Mouse (Mus musculus) testis, adult 2 months (tissue): ENCODE data around the gene Gm20388.

Experiments
- CTCF ChIP-seq: fragments of 200-500 bp; IDR thresholded peaks from 2 replicates; pipeline ENCODE4 v1.5.1; 2012; ENCODE audit warnings: low read depth, mild to moderate bottlenecking, inconsistent platforms, low read length, moderate library complexity; ENCODE audit not compliant: control insufficient read depth, insufficient read depth, insufficient replicate concordance
- POLR2A ChIP-seq: fragments of 200-500 bp; IDR thresholded peaks from 2 replicates; pipeline ENCODE4 v1.6.1; 2012; ENCODE audit warnings: low read depth, mild to moderate bottlenecking, inconsistent platforms, low read length, moderate library complexity; ENCODE audit not compliant: control insufficient read depth

GRCm38 (mm10) chr8:121398724-121399123, 1488.1 kb downstream of the Gm20388 start:
- TF ChIP-seq CTCF (no peak), POLR2A (no peak)
